Mouse (Mus musculus) MEL (cell line): ENCODE measurements around the gene Gtpbp10.

ENCODE experiments used
- E2F4 ChIP-seq: IDR thresholded peaks from 2 replicates; pipeline ENCODE4 v1.6.1; 2011; ENCODE audit warnings: low read depth, low read length, improper control_type of control experiment, borderline replicate concordance
- EP300 ChIP-seq, 2 experiments: IDR thresholded peaks; 2 replicates each; pipeline ENCODE4 v1.6.1; 2011; ENCODE audit warnings: improper control_type of control experiment in 2 of 2, low read length in 2 of 2, low read depth in 1 of 2, mild to moderate bottlenecking in 1 of 2
- TBP ChIP-seq: IDR thresholded peaks from 2 replicates; pipeline ENCODE4 v1.8.0; 2011; ENCODE audit warnings: low read depth, low read length, improper control_type of control experiment

DNA sequence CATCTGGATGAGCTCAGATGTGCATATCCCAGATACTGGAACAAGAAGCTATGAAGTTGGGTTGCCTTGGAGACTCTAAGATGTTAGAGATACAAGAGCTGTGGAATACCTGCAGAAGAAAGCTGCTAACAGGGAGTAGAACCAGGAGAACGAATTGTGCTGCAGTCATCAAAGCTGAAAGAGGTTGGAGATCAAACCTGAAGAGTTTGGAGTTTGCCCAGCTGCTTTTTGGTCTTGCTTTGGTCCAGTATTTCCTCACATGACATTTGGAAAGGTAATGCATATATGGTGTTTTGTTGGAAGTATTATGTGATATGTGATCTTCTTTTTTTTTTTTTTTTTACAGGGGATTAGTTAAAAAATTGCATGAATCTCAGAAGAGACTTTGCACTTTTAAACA lies 23.2 kb downstream of the Gtpbp10 start:
- TF ChIP-seq TBP (no peak), E2F4 (no peak), EP300 (IDR thresholded peaks at IDR 0.05; ENCODE audit: low read depth in 1 of 2, low read length in 2 of 2) (no peak)
